Mouse (Mus musculus) neural tube, embryonic 14.5 days (tissue): ENCODE measurements around the gene Medag. TPM values are rescaled to one million over a fixed set of nuclear protein-coding genes. Genes with fewer than 3 reads are reported as not detected.

Source experiments
- ATAC-seq: fragments of 200-750 bp; cut with Nextera tagmentation; 2 replicates; pipeline ENCODE4 v1.8.0; 2017; ENCODE audit warnings: low read depth, mild to moderate bottlenecking, moderate TSS enrichment, moderate library complexity
- H3K27ac ChIP-seq: fragments of 300-500 bp; sonication (generic); 2 replicates; pipeline ENCODE4 v1.5.1; 2014; ENCODE audit warnings: low read depth, mild to moderate bottlenecking, control low read depth, low read length, moderate library complexity, mixed read lengths
- H3K27me3 ChIP-seq: fragments of 300-500 bp; sonication (generic); 2 replicates; pipeline ENCODE4 v1.6.1; 2014; ENCODE audit warnings: low read length; ENCODE audit not compliant: control insufficient read depth, insufficient read depth
- H3K36me3 ChIP-seq: fragments of 300-500 bp; sonication (generic); 2 replicates; pipeline ENCODE4 v1.6.1; 2014; ENCODE audit warnings: low read length, mixed read lengths; ENCODE audit not compliant: control insufficient read depth, insufficient read depth
- H3K4me1 ChIP-seq: fragments of 300-500 bp; sonication (generic); 2 replicates; pipeline ENCODE4 v1.6.1; 2014; ENCODE audit warnings: low read length; ENCODE audit not compliant: control insufficient read depth, insufficient read depth
- H3K4me2 ChIP-seq: fragments of 300-500 bp; sonication (generic); 2 replicates; pipeline ENCODE4 v1.6.1; 2014; ENCODE audit warnings: mild to moderate bottlenecking, low read depth, low read length, control low read depth
- H3K4me3 ChIP-seq: fragments of 300-500 bp; sonication (generic); 2 replicates; pipeline ENCODE4 v1.5.1; 2014; ENCODE audit warnings: low read depth, low read length, control low read depth, mixed read lengths
- H3K9ac ChIP-seq: fragments of 300-500 bp; sonication (generic); replicated peaks from 2 replicates; pipeline ENCODE4 v1.6.1; 2014; ENCODE audit warnings: low read depth, mild to moderate bottlenecking, control low read depth, low read length, mixed read lengths
- H3K9me3 ChIP-seq: fragments of 300-500 bp; sonication (generic); 2 replicates; pipeline ENCODE4 v1.6.1; 2016; ENCODE audit warnings: low read length; ENCODE audit not compliant: control insufficient read depth
- WGBS: fragments of 180-500 bp; shearing (Covaris S2); extraction: QIAGEN DNeasy Blood & Tissue Kit; methylation state at CpG from one replicate; pipeline ENCODE4 v1.1.7; 2014; 5-methylcytosine and 5-hydroxymethylcytosine counted together
- polyA plus RNA-seq: library from polyadenylated mRNA; unstranded; fragments of >200 nt; fragmentation: Nextera tagmentation; extraction: Ambion mirVana; gene quantifications from 2 replicates; pipeline ENCODE4 v1.2.1, GENCODE M21; 2014

Gene Medag
- polyA plus RNA-seq, 1 experiment from 2014 or later, result 1.9 TPM

DNA sequence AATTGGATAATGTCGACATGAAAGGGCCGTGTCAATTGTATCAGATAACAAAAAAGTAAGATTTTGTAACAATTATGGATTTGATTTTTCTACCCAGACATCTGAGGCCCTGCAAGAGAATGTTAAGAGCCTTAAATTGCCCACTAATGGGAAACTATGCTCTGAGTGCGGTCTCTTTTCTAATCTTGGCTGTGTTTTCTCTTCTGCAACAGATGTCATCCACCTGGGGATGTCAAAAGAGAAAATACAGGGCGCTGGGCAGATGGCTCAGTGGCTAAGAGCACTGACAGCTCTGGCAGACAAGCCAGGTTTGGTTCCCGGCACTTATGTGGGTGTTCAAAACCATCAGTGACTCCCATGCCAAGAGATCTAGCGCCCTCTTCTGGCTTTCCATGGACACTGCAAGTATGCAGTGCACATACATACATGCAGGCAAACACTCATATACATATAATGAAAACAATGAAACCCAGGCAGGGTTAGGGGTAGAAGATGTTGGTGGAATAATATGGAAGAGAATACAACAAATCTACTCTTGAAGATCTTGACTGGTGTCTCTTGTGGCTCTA lies 19.0 kb upstream of the Medag start:
- WGBS, result 81% methylated on average over 6 of the region's 6 CpGs
- Histone ChIP-seq H3K4me1 (no peaks in the 10 kb centered on the region), H3K9me3 (no peaks in the 10 kb centered on the region), H3K9ac (no peak overlapping the region), H3K4me2 (no peak overlapping the region), H3K27me3 (no peaks in the 10 kb centered on the region), H3K27ac (no peak overlapping the region), H3K4me3 (no peak overlapping the region), H3K36me3 (no peaks in the 10 kb centered on the region)
- no peak for ATAC-seq

DNA sequence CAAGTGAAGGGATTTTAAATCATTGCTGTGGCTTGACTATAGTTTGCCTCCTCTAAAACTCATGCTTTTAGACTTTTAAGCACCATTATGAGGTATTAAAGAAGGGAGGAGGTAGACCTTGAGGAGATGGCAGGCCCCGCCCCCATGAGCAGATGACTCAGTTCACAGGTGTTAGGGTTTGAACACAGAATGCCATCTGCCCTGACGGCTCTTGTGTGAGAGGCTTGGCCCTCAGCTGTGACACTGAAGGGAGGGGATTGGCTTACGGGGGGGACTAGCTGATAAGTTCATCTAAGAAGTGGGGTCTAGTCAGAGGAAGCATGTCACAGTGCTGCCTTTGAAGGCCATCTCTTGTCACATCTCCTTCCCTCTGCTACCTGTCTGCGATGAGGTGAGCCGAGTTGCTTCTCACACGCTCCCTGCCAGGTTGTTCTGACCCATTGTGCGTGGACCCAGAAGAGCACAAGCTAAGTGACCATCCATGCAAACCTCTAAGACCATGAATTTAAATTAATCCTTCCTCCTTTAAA lies 10.0 kb upstream of the Medag start:
- no peak for ATAC-seq
- H3K4me2 ChIP-seq, result no peak overlapping the region
- 90% methylated on average over 7 of the region's 7 CpGs for WGBS

GRCm38 (mm10) chr5:149402029-149402428 lies 9.5 kb upstream of the Medag start:
- Histone ChIP-seq H3K27me3 (no peaks in the 10 kb centered on the region), H3K27ac (no peak overlapping the region), H3K4me3 (no peak overlapping the region), H3K4me2 (no peak overlapping the region), H3K9ac (no peak overlapping the region), H3K9me3 (no peaks in the 10 kb centered on the region; the same call in 1 of the 2 replicates), H3K36me3 (no peaks in the 10 kb centered on the region), H3K4me1 (no peaks in the 10 kb centered on the region)
- ATAC-seq, result no peak
- 92% methylated on average over 10 of the region's 10 CpGs for WGBS

More for the DNA sequence above, 10.0 kb upstream of the Medag start:
- Histone ChIP-seq H3K27me3 (no peaks in the 10 kb centered on the region), H3K9me3 (no peaks in the 10 kb centered on the region; the same call in 1 of the 2 replicates), H3K36me3 (no peaks in the 10 kb centered on the region), H3K27ac (no peak overlapping the region), H3K4me3 (no peak overlapping the region), H3K4me1 (no peaks in the 10 kb centered on the region), H3K9ac (no peak overlapping the region)

- no peaks in the 10 kb centered on the region for H3K4me1 ChIP-seq
- no peak overlapping the region for H3K27ac ChIP-seq
- no peaks in the 10 kb centered on the region; the same call in 1 of the 2 replicates for H3K9me3 ChIP-seq
- no peaks in the 10 kb centered on the region for H3K36me3 ChIP-seq
- no peak overlapping the region for H3K4me2 ChIP-seq
- WGBS, result 78% methylated on average over 5 of the region's 5 CpGs
- no peak overlapping the region for H3K9ac ChIP-seq
- no peak overlapping the region for H3K4me3 ChIP-seq
- no peak for ATAC-seq
- no peaks in the 10 kb centered on the region for H3K27me3 ChIP-seq
These were observed 8.2 kb upstream of the Medag start for GRCm38 (mm10) chr5:149403386-149403785.

GRCm38 (mm10) chr5:149404710-149405109 lies 6.8 kb upstream of the Medag start:
- Histone ChIP-seq H3K4me2 (no peak overlapping the region), H3K36me3 (no peaks in the 10 kb centered on the region), H3K27me3 (no peaks in the 10 kb centered on the region), H3K9me3 (no peaks in the 10 kb centered on the region; the same call in 1 of the 2 replicates), H3K4me3 (no peak overlapping the region), H3K9ac (no peak overlapping the region), H3K27ac (no peak overlapping the region), H3K4me1 (no peaks in the 10 kb centered on the region)
- ATAC-seq, result no peak
- 78% methylated on average over 5 of the region's 5 CpGs for WGBS

DNA sequence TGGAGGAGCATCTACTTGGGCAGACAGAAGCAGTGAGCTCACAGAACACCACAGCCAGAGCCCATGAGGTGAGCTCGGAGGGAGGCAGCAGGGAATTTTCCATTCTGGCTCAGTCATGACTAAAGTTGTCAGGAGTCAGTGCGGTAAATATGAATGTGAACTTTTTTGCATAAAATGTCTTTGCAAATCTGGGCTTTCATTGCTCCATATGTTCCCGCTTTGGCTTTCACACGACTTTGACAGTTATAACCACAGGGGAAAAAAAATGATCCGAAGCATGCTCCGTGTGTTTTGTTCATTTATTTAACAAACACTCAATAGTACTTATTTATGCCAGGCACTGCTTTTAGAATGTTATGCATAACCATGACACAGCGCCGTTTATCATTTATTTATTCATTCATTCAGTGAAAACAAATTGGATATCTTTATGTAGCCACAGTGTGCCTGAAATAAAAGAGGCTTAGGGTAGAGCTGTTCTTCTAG lies 4.7 kb upstream of the Medag start:
- no peaks in the 10 kb centered on the region for H3K36me3 ChIP-seq

DNA sequence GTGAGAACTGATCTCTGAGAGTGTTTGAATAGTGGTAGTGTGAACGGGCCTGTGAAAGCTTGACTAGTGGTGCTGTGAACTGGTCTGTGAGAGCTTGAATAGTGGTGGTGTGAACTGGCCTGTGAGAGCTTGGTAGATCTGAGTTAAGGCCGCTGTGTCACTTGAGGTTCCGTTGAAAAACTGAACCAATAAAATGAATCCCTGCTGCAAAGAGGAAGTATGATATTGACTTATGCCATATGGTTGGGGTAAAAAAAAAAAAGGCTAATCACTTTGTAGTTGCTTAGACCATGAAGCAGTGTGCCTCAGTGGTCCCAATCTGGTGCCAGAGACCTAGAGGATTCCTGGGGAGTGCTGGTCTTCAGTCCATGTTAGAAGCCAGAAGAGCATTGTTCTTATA lies 2.0 kb upstream of the Medag start:
- H3K36me3 ChIP-seq, result no peaks in the 10 kb centered on the region
- H3K4me2 ChIP-seq, result no peak overlapping the region
- no peak overlapping the region for H3K27ac ChIP-seq
- H3K9me3 ChIP-seq, result no peaks in the 10 kb centered on the region
- no peak overlapping the region for H3K9ac ChIP-seq
- peaks cover 17% of the 10 kb centered on the region for H3K4me1 ChIP-seq
- no peak overlapping the region for H3K4me3 ChIP-seq
- H3K27me3 ChIP-seq, result no peaks in the 10 kb centered on the region
- no peak for ATAC-seq
- WGBS, result 90% methylated on average over 3 of the region's 3 CpGs

More for the DNA sequence above, 4.7 kb upstream of the Medag start:
- no peak for ATAC-seq
- Histone ChIP-seq H3K4me2 (no peak overlapping the region), H3K9ac (no peak overlapping the region), H3K9me3 (no peaks in the 10 kb centered on the region; the same call in 1 of the 2 replicates), H3K27ac (no peak overlapping the region), H3K4me3 (no peak overlapping the region), H3K4me1 (peaks cover 11% of the 10 kb centered on the region), H3K27me3 (no peaks in the 10 kb centered on the region)
- 83% methylated on average over 8 of the region's 8 CpGs for WGBS

DNA sequence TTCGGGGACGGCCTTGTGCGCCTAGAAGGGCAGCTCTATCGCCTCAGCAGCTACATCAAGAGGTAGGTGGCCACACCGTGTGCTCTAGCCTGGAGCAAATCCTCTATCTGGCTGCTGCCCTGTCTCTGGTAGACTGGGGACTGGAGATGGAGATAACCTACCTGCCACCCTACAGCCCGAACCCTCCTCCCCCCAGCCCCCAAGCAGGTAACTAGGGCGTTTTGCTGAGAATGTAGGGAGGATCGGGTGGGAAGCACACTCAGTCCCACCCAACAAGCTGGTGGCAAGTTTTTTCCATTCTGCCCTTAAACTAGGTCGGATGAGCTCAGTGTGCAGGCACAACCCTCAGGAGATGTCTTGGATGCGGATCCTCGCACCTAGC lies 636 bp downstream of the Medag start:
- Histone ChIP-seq H3K9me3 (no peaks in the 10 kb centered on the region), H3K4me3 (peak overlapping the region; percentile 21), H3K27ac (no peak overlapping the region; the same call in 1 of the 2 replicates), H3K27me3 (no peaks in the 10 kb centered on the region), H3K9ac (peak overlapping the region; percentile 37; the same call in 1 of the 2 replicates), H3K36me3 (no peaks in the 10 kb centered on the region), H3K4me1 (peaks cover 17% of the 10 kb centered on the region), H3K4me2 (peak overlapping the region; percentile 44)
- WGBS, result 36% methylated on average over 11 of the region's 11 CpGs
- no peak; the same call in 1 of the 2 replicates for ATAC-seq

- H3K27me3 ChIP-seq, result no peaks in the 10 kb centered on the region
- H3K4me2 ChIP-seq, result no peak overlapping the region
- no peak overlapping the region for H3K27ac ChIP-seq
- H3K36me3 ChIP-seq, result no peaks in the 10 kb centered on the region
- 85% methylated on average over 10 of the region's 10 CpGs for whole genome bisulfite sequencing
- no peak overlapping the region for H3K9ac ChIP-seq
- ATAC-seq, result no peak
- H3K4me1 ChIP-seq, result peaks cover 17% of the 10 kb centered on the region
- no peak overlapping the region for H3K4me3 ChIP-seq
- no peaks in the 10 kb centered on the region for H3K9me3 ChIP-seq
These were observed 1.1 kb downstream of the Medag start for GRCm38 (mm10) chr5:149412671-149413070.
